Mouse (Mus musculus) midbrain, embryonic 12.5 days (tissue): ENCODE data around the gene Tnfrsf1a. TPM values are rescaled to one million over a fixed set of nuclear protein-coding genes. Genes with fewer than 3 reads are reported as not detected.

Source experiments
- ATAC-seq: fragments of 200-750 bp; cut with Nextera tagmentation; 2 replicates; pipeline ENCODE4 v1.8.0; 2017; ENCODE audit warnings: low read depth, moderate TSS enrichment, moderate library complexity; ENCODE audit not compliant: low FRiP score
- H3K27ac ChIP-seq: fragments of 300-500 bp; sonication (generic); replicated peaks from 2 replicates; pipeline ENCODE4 v1.5.1; 2016; ENCODE audit warnings: mild to moderate bottlenecking
- H3K27me3 ChIP-seq: fragments of 300-500 bp; sonication (generic); 2 replicates; pipeline ENCODE4 v1.6.1; 2016; ENCODE audit warnings: mild to moderate bottlenecking
- H3K36me3 ChIP-seq: fragments of 300-500 bp; sonication (generic); 2 replicates; pipeline ENCODE4 v1.6.1; 2016
- H3K4me1 ChIP-seq: fragments of 300-500 bp; sonication (generic); 2 replicates; pipeline ENCODE4 v1.6.1; 2016
- H3K4me2 ChIP-seq: fragments of 300-500 bp; sonication (generic); replicated peaks from 2 replicates; pipeline ENCODE4 v1.6.1; 2016; ENCODE audit warnings: mild to moderate bottlenecking, moderate library complexity
- H3K4me3 ChIP-seq: fragments of 300-500 bp; sonication (generic); 2 replicates; pipeline ENCODE4 v1.5.1; 2016; ENCODE audit warnings: mild to moderate bottlenecking
- H3K9ac ChIP-seq: fragments of 300-500 bp; sonication (generic); replicated peaks from 2 replicates; pipeline ENCODE4 v1.6.1; 2016; ENCODE audit warnings: mild to moderate bottlenecking, moderate library complexity
- H3K9me3 ChIP-seq: fragments of 300-500 bp; sonication (generic); 2 replicates; pipeline ENCODE4 v1.6.1; 2016; ENCODE audit warnings: mild to moderate bottlenecking
- whole genome bisulfite sequencing: fragments of 180-500 bp; shearing (Covaris S2); methylation state at CpG from one replicate; pipeline ENCODE4 v1.1.7; 2016; 5-methylcytosine and 5-hydroxymethylcytosine counted together
- polyA plus RNA-seq: library from polyadenylated mRNA; unstranded; fragments of >200 nt; fragmentation: Nextera tagmentation; extraction: Ambion mirVana; gene quantifications from 2 replicates; pipeline ENCODE4 v1.2.1, GENCODE M21; 2016

Tnfrsf1a gene
- polyA plus RNA-seq, 1 experiment from 2014 or later = 22.8 TPM

GRCm38 (mm10) chr6:125377582-125378451, 28.7 kb downstream of the Tnfrsf1a start:
- H3K4me3 ChIP-seq = no peak overlapping the region
- H3K4me1 ChIP-seq = peaks cover 18% of the 10 kb centered on the region
- no peak overlapping the region for H3K27ac ChIP-seq
- H3K4me2 ChIP-seq = no peak overlapping the region
- WGBS = 40% methylated on average over 15 of the region's 16 CpGs
- H3K9me3 ChIP-seq = no peaks in the 10 kb centered on the region
- no peaks in the 10 kb centered on the region for H3K36me3 ChIP-seq
- H3K9ac ChIP-seq = no peak overlapping the region
- peaks cover 75% of the 10 kb centered on the region for H3K27me3 ChIP-seq
- ATAC-seq = no peak

- no peak overlapping the region for H3K27ac ChIP-seq
- 11% methylated on average over 6 of the region's 6 CpGs for WGBS
- H3K4me2 ChIP-seq = no peak overlapping the region
- H3K36me3 ChIP-seq = no peaks in the 10 kb centered on the region
- H3K9me3 ChIP-seq = no peaks in the 10 kb centered on the region
- peaks cover 18% of the 10 kb centered on the region for H3K4me1 ChIP-seq
- no peak overlapping the region for H3K4me3 ChIP-seq
- H3K27me3 ChIP-seq = peaks cover 74% of the 10 kb centered on the region
- H3K9ac ChIP-seq = no peak overlapping the region
- ATAC-seq = no peak
Observed at GRCm38 (mm10) chr6:125378621-125379020, 29.5 kb downstream of the Tnfrsf1a start.

GRCm38 (mm10) chr6:125379781-125380180, 30.6 kb downstream of the Tnfrsf1a start:
- Histone ChIP-seq H3K4me3 (peak overlapping the region; percentile 37), H3K9me3 (no peaks in the 10 kb centered on the region), H3K9ac (no peak overlapping the region), H3K36me3 (no peaks in the 10 kb centered on the region), H3K4me2 (peak overlapping the region; percentile 54), H3K4me1 (peaks cover 18% of the 10 kb centered on the region), H3K27me3 (peaks cover 70% of the 10 kb centered on the region), H3K27ac (no peak overlapping the region)
- 2% methylated on average over 9 of the region's 9 CpGs for WGBS
- no peak for ATAC-seq

GRCm38 (mm10) chr6:125380372-125381360, 31.5 kb downstream of the Tnfrsf1a start, which contains the start of gene Plekhg6:
Gene Plekhg6 (minus strand): TSS chr6:125380793.
- Histone ChIP-seq H3K36me3 (no peaks in the 10 kb centered on the region), H3K9me3 (no peaks in the 10 kb centered on the region), H3K4me1 (peaks cover 18% of the 10 kb centered on the region), H3K4me2 (peak within 1 kb of the TSS; percentile 54), H3K27me3 (peaks cover 67% of the 10 kb centered on the region), H3K27ac (no peak within 1 kb of the TSS), H3K9ac (no peak within 1 kb of the TSS; the same call in 1 of the 2 replicates), H3K4me3 (peak within 1 kb of the TSS; percentile 37)
- 10% methylated on average over 40 of the region's 40 CpGs for WGBS
- peak; percentile 28; the same call in 1 of the 2 replicates for ATAC-seq

GRCm38 (mm10) chr6:125382024-125382423, 32.9 kb downstream of the Tnfrsf1a start:
- H3K4me1 ChIP-seq = peaks cover 18% of the 10 kb centered on the region
- no peaks in the 10 kb centered on the region for H3K36me3 ChIP-seq
- H3K4me2 ChIP-seq = no peak overlapping the region
- no peak for ATAC-seq
- H3K27ac ChIP-seq = no peak overlapping the region
- H3K27me3 ChIP-seq = peaks cover 62% of the 10 kb centered on the region
- WGBS = 70% methylated on average over 2 of the region's 2 CpGs
- H3K9ac ChIP-seq = no peak overlapping the region
- H3K4me3 ChIP-seq = no peak overlapping the region
- no peaks in the 10 kb centered on the region for H3K9me3 ChIP-seq

GRCm38 (mm10) chr6:125385066-125385974, 36.2 kb downstream of the Tnfrsf1a start:
- no peaks in the 10 kb centered on the region for H3K9me3 ChIP-seq
- H3K4me3 ChIP-seq = no peak overlapping the region
- H3K9ac ChIP-seq = no peak overlapping the region
- no peak overlapping the region for H3K4me2 ChIP-seq
- WGBS = 63% methylated on average over 11 of the region's 11 CpGs
- H3K36me3 ChIP-seq = no peaks in the 10 kb centered on the region
- no peak for ATAC-seq
- peaks cover 29% of the 10 kb centered on the region for H3K27me3 ChIP-seq
- peaks cover 4% of the 10 kb centered on the region for H3K4me1 ChIP-seq
- no peak overlapping the region for H3K27ac ChIP-seq

GRCm38 (mm10) chr6:125386080-125386479, 36.9 kb downstream of the Tnfrsf1a start:
- no peak for ATAC-seq
- WGBS = 79% methylated on average over 6 of the region's 6 CpGs
- Histone ChIP-seq H3K36me3 (no peaks in the 10 kb centered on the region), H3K4me3 (no peak overlapping the region), H3K27me3 (peaks cover 22% of the 10 kb centered on the region), H3K4me2 (no peak overlapping the region), H3K4me1 (no peaks in the 10 kb centered on the region), H3K27ac (no peak overlapping the region), H3K9me3 (no peaks in the 10 kb centered on the region), H3K9ac (no peak overlapping the region)

- ATAC-seq = no peak
- Histone ChIP-seq H3K36me3 (no peaks in the 10 kb centered on the region), H3K4me1 (no peaks in the 10 kb centered on the region), H3K27ac (no peak overlapping the region), H3K4me3 (no peak overlapping the region), H3K9ac (no peak overlapping the region), H3K4me2 (no peak overlapping the region), H3K9me3 (no peaks in the 10 kb centered on the region), H3K27me3 (no peaks in the 10 kb centered on the region)
- WGBS = 93% methylated on average over 5 of the region's 5 CpGs
Observed at GRCm38 (mm10) chr6:125389853-125390252, 40.7 kb downstream of the Tnfrsf1a start.

- no peaks in the 10 kb centered on the region for H3K4me1 ChIP-seq
- H3K36me3 ChIP-seq = no peaks in the 10 kb centered on the region
- H3K9ac ChIP-seq = no peak overlapping the region
- ATAC-seq = no peak
- H3K27me3 ChIP-seq = no peaks in the 10 kb centered on the region
- WGBS = 57% methylated on average over 14 of the region's 14 CpGs
- no peaks in the 10 kb centered on the region for H3K9me3 ChIP-seq
- H3K27ac ChIP-seq = no peak overlapping the region
- no peak overlapping the region for H3K4me2 ChIP-seq
- no peak overlapping the region for H3K4me3 ChIP-seq
Observed at GRCm38 (mm10) chr6:125405461-125406382, 56.6 kb downstream of the Tnfrsf1a start.

GRCm38 (mm10) chr6:125407224-125407623, 58.1 kb downstream of the Tnfrsf1a start:
- Histone ChIP-seq H3K27me3 (no peaks in the 10 kb centered on the region), H3K4me1 (no peaks in the 10 kb centered on the region), H3K4me3 (no peak overlapping the region), H3K36me3 (no peaks in the 10 kb centered on the region), H3K27ac (no peak overlapping the region), H3K4me2 (no peak overlapping the region), H3K9me3 (no peaks in the 10 kb centered on the region), H3K9ac (no peak overlapping the region)
- ATAC-seq = no peak
- 86% methylated on average over 7 of the region's 7 CpGs for WGBS
